Mouse (Mus musculus): ENCODE data around the gene Gm20822. TPM values are rescaled to one million over a fixed set of nuclear protein-coding genes. Genes with fewer than 3 reads are reported as not detected.
"Not testable (repeated sequence)": the region's sequence is repeated elsewhere in the genome, so short reads cannot be mapped to it uniquely, and the experiment has no call there.

Gene Gm20822
- not detected for total RNA-seq (2021)
- long read RNA-seq = 0 reads

DNA sequence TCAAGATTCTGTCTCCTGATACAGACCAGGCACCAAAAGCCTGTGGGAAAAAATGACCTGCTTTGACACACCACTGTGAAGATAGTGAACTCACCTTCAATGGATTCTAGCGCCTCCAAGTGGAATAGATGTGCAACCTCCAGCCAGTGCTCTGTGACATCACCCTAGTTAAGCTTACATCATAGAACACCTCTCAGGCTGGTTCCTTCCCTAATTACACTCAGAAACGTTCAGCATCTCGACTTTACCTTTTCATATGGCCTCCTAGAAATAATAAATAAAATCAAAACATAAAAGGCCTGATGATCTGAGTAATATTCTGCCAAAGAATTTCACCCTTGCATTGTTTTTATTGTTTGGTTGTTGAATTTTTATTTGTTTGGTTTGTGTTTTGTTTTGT, at the start of gene Gm20822:
Gm20822 (minus strand) TSS at position 101 of the 400 bp plus-strand sequence.
- DNase-seq (ENCODE audit: low spot score in 2 of 2) = not testable (repeated sequence)
